Mouse (Mus musculus) frontal cortex, postnatal 25 days (tissue): ENCODE measurements around the gene Tor2a.

ENCODE experiments used
- DNase-seq, 2 experiments: peaks; one replicate each; pipeline ENCODE4 v3.0.0; 2022; ENCODE audit warnings: low spot score in 2 of 2

The Tor2a gene

DNA sequence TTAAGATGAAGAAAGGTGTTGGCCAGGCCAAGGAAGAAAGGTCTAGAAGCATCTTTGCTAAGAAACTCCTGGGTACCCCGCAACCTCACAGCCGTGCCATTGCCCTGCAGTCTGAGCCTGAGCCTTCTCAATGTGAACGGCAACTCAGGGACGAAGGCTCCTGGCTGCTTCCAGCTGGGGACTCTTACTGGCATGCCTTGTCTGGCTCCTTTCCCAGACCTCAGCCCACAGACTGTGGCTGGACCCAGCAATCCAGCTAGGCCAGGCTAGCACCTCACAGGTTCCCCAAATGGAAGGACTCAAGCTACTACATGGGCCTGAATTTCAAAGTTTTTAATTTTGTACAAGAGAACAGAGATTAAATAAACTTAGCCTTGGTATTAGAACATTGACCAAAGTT is 4.8 kb downstream of the Tor2a start:
- DNase-seq, result no peak

DNA sequence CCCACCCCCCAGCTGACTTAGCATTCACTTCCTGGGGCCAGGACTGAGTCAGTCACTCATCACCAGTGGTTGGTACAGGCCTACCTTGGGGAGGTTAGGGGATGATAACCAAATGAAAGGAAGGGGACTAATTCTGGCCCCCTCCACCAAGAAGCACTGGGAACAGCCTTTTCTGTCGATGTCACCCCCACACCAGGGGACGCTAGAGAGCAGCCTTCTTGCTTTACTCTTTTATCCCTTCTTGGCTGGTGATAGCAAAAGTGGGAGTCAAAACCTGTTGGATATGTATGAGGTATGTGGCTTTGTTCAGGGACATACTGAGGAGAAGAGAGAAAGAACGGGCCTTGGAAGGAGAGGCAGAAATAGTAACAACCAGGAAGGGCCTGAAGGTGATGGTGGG is 6.3 kb downstream of the Tor2a start:
- DNase-seq, result no peak

DNA sequence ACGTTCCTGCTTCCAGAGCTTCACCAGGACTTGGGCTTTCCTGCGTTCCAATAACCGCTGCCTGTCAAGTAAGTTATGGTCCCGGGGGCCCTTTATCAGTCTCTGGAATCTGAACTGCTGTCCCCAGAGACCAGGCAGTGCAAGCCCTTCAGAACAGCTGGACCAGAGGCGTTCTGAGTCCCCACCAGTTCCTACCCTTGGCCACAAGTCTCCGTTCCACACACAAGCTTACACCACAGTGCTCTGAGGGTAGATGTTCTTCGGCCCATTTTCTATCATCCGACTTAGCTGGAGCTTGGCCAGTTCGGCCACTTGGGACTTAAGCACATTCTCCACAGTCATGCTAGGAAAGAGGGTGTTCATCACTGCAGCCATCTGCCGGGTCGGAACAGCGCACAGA is 10.2 kb downstream of the Tor2a start:
- DNase-seq, result no peak

DNA sequence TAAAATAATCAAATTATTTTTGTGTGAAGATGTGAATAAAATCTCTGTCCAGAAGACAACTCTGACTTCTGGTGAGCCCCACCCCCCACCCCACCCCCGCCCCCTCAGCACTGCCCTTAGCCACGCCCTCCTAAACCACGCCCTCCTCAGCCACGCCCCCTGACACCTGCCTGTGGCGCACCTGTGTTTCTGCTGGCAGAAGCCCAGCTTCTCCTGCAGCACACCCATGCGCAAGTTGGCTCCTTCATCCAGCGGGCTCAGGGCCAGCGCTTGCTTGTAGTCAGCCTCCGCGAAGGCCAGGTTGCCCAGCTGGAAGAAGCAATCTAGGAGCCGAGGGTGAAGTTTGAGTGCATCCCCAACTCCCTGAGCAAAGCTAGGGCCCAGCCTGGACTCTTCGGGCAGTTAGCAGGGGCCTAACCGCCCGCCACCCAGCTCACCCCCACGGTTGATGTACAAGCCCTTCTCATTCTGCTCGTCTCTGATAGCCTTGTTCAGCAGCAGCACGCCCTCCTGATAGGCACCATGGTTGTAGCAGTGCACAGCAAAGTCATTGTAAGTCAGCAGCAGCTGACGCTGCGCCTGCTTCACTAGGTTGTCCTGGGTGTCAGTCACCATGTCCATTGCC is 11.7 kb downstream of the Tor2a start:
- no peak for DNase-seq

DNA sequence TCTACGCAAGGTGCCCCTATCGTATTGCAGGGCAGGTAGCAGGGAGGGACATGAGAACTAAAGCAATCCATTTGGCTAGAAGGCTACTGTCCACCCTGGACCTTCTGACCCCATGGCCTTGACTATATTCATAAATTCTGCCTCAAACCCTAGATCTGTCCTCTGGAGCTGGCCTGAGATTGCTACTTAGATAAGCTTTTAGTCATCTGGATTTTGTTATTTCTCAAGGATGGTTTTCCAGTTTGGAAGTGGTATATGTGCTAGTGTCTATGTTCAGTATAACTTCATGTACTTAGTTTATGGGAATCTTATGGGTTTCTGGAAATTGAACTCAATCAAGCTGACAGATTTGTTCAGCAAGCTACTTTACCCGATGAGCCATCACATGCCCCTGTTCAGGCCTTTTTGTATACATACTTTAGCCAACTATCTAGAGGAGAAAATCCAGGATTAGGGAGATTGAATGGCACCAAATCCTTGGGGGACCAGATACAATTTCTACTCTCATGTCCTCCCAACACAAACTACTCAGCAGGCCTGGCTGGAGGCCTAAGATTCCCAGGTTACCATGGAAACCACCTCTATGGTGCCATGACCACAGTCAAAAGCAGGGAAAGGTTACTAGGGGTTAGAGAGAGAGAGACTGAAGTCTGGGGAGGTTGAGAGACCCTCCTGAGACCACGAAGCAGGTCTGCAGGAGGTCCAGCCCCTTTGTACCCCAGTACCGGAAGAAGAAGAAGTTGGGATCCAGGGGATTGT is 12.5 kb downstream of the Tor2a start:
- DNase-seq, result no peak

DNA sequence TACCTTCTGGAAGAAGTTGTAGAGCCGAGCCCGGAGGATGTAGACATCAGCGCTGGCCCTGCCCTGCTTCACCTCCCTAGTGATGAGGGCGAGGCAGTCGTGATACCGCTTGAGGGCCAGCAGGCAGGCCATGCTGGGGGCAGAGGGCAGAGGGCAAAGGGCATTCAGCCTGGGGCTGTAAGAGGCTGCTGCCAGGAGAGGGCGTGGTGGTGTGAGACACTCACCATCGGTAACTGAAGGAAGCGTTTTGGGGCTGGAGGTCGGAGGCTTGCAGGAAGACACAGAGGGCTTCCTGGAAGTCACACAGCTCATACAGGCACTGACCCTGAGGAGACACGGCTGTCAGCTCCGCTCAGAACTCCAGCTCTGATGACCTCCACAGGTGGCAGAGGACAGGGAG is 14.9 kb downstream of the Tor2a start:
- DNase-seq, result no peak

DNA sequence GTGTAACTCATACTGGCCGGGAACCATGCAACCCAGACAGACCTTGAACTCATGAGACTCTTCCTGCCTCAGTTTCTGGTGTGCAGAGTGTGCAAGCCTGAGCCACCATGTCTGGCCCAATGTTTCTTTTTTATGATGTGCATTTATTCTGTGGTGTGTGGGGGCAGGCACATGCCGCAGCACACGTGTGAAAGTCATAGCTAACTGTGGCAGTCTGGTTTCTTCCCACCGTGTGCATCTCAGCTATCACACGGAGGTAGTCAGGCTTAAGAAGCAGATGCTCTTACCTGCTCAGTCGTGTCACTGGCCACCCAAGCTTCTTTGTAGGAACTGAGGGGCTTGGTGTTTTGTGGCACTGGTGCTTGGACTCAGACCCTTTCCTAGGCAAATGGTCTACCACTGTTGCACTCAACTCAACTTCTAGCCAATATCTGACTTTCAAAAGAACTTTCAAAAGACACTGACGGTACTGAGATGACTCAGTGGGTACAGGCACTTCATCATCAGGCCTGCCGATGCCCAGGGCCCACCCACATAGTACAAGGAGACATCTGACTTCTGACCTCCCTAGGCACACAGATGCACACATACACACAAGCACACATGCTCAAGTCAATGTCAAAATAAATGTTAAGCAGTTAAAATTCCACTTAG is 15.7 kb downstream of the Tor2a start:
- no peak for DNase-seq

DNA sequence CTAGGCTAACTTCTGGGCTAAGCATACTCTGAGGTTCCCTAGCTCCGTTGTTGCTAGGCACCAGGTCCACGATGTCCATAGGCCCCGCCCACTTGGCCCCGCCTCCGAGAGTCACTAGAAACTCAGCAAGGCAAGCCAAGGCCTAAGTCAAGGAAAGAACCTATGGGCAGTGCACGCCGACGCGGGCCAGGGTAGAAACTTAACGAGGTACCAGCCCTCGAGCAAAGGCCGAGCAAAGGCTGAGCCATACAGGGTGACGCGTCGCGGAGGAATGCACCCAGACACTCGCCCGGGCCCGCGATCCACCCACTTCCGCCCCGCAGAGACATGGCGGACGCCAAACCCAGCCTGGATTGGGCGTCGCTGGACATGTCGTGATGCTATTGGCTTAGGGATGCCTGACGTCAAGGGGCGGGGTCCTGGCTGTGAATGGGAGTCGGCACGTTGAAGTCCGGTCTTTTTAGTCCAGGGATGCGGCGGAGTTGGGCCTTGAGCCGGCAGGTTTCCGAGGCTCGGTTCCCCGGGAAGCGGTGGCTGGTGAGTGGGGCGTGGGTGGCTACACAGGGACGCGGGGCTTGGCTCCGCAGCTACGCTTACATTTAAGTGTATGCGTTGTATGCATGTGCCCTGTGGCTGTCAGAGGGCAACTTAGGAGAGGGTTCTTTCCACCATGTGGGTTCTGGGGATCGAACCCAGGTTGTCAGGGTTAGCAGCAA is 18.5 kb downstream of the Tor2a start, which contains the start of the genes Ttc16 and Ptrh1:
Ttc16 (minus strand) TSS at position 275 of the 716 bp plus-strand sequence.
Ptrh1 (plus strand) TSS at position 428 of the 716 bp plus-strand sequence.
- peak; percentile 92 to 95 for DNase-seq

DNA sequence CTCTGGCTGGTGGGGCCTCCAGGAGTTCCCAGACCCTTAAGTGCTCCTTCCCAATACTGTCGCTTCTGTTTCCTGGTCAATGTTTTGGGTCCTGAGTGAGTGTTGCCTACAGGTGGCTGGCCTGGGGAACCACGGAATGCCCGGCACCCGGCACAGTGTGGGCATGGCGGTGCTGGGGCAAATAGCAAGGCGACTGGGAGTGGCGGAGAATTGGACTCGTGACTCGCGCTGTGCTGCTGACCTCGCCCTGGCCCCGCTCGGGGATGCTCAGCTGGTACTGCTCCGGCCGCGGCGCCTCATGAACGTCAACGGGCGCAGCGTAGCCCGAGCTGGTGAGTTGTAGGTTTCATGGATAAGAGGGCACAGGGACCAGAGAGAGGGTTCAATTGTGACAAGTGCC is 19.2 kb downstream of the Tor2a start:
- DNase-seq, result no peak

DNA sequence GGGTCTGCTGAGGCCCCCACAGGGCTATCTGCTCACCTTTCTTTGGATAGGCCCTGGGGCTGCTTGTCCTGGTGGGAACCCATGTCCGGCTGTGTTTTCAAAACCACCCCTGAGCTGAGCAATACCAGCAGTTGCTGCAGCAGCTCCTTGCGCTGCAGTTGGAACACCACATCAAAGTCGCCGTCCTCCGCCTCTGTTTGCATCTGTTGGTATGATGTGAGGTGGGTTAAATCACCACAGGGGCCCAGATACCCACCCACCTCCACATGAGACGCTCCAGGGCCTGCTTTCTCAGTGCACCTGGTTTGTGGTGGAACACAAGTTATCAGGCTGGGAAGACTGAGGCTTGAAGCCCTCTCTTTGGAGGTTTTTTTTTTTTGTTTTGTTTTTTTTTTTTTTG is 21.0 kb downstream of the Tor2a start:
- no peak for DNase-seq

DNA sequence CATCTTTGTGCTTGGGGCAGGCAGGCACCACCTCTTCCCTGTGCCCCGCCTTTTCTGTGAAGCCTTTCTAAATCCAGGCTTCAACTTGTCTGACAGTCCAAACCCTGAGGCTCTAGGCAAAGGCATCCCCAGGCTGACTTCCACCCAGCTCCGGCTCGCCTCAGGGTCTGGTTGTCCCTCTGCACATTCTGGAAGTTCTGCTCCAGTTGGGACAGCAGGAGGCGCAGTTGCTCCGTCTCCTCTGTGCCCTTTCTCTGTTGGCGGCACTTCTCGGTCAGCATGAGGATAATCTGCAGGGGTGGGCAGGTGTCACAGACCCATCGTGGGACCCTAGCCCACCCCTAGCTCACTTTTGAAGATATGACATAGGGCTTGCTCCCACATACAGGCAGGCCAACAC is 22.1 kb downstream of the Tor2a start:
- peak; percentile 41 to 43 for DNase-seq

DNA sequence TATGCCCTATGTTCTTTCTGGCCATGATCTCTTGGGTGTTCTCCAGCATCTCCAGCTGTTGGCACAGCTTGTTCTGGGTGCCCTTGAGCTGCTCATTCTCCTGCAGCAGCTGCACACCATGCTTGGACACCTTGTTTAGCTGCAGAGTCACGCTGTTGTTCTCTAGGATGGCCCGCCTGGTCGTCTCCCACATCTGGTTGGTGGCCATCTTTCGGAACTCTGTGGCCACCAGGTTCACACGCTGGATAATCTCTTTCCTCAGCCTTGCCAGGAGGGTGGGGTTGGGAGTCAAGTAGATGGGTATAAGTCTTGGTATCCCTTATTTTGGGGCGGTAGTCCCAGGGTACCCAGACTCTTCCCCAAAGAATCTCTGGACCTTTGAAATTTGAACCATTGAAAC is 22.7 kb downstream of the Tor2a start:
- DNase-seq, result no peak

DNA sequence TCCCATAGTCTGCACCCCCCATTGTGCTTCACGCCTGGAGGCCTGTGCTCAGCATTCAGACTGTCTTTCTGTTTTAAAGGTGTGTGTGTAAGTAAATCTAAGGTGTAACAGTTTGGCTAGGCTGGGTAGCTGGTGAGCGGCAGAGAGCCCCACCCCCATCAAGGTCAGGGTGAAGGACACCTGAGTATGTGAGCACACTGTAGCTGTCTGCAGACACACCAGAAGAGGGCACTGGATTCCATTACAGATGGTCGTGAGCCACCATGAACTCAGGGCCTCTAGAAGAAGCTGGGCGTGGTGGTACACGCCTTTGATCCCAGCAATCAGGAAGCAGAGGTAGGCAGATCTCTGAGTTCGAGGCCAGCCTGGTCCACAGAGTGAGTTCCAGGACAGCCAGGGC is 24.7 kb downstream of the Tor2a start:
- no peak for DNase-seq

DNA sequence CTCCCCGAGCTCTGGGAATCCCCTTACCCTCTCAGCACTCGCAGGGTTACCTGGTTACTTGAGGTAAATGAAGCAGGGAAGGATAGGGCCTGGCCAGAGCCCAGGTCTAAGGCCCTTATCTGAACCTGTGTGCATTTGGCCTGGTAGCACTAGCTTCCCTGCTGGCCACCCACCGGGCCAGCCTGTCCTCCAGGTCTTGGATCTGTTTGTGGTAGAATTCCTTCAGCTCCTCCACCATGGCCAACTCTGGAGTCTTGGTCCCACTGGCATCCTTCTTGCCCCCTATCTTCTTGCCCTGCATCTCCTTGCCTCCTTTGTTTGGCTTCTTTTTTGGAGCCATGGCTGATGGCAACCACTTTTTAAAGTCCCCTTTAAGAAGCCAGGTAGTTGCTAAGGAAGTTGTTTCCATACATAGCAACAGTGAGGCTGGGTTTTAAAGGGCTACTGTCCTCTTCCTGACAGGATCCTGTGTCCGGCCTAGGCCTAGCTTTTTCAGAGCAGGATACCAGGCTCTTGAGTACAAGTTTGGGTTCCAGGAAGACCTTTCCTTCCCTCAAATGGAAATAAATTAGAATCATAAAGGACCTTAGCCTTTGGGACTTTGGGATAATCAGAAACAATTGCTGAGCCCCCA is 27.1 kb downstream of the Tor2a start, which contains the start of gene Cfap157:
Cfap157 (minus strand) TSS at position 381 of the 634 bp plus-strand sequence.
- DNase-seq, result no peak

DNA sequence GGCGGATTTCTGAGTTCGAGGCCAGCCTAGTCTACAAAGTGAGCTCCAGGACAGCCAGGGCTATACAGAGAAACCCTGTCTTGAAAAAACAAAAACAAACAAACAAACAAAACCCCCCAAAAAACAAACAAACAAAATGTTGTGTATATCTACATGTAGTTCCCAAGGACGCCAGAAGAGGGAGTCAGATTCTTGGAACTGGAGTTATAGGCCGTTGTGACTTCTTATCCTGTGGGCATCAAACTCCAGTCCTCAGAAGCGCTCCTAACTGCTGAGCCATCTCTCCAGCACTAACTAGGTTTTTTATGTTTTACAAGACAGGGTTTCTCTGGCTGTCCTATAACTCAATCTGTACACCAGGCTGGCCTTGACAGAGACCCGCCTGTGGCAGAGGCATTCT is 30.1 kb downstream of the Tor2a start:
- DNase-seq, result no peak

DNA sequence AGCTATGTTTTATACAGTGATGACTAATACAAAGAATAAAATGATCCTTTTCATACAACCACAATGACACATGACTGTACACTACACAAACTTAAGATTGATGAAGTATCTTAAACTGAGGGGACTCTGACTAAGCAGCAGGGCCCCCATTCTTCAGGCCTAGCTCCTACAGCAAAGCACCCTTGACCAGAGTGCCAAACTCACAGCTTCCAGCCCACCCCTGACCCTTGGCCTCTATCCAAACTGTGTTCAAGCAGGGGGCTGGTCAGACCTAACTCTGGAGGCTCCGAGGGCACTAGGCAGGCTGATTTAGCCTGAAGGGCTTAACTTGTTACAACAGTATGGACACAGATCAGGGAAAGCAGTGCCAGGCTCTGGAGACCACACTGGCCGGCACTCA is 31.5 kb downstream of the Tor2a start:
- no peak for DNase-seq

DNA sequence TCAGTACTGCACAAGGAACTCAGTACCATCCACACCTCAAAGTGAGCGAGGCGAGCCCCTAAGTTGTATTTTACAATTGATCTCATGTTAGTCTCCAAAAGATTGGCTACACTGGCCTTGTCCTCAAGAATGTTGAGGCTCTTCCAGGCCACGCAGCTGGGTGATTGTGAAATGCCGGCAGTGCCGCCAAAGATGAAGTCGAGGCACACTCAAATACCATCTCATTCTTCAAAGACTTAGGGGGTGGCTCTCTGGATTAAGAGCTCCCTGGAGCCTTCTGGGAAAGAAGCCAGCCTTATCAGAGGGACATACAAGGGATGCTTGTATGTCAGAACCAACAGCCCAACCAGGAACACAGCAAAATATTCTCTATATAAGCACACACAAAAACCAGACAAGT is 34.3 kb downstream of the Tor2a start:
- DNase-seq, result no peak

DNA sequence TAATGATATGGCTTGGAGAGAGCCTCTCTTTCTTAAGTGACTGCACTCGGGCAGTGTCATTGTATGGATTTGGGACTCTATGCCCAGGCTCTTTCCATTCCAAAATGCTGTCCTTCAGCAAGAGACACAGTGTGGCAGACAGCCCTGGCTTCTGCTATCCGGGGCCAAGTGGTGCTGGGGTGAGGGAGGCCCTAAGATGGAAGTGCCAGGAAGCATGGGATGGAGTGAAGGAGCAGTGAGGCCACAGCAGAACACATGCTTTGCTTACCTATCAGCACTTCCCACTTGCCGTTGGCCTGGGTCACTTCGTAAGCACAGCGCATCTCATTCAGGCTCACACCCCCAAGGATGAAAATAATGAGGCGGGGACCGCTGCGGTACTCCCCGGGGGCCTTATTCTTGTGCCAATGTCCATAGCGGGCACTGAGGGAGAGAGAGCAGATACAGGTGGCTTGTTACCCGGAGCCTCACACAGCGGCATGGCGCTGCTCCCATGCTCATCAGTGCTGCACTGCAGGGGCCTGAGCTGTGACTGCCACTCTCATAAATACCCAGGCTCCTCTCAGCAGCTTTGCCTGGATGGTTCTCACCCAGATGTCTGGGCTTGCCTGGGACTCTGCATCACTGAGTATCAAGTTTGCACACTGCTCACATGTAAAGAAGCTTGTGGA is 38.8 kb downstream of the Tor2a start:
- DNase-seq, result no peak

DNA sequence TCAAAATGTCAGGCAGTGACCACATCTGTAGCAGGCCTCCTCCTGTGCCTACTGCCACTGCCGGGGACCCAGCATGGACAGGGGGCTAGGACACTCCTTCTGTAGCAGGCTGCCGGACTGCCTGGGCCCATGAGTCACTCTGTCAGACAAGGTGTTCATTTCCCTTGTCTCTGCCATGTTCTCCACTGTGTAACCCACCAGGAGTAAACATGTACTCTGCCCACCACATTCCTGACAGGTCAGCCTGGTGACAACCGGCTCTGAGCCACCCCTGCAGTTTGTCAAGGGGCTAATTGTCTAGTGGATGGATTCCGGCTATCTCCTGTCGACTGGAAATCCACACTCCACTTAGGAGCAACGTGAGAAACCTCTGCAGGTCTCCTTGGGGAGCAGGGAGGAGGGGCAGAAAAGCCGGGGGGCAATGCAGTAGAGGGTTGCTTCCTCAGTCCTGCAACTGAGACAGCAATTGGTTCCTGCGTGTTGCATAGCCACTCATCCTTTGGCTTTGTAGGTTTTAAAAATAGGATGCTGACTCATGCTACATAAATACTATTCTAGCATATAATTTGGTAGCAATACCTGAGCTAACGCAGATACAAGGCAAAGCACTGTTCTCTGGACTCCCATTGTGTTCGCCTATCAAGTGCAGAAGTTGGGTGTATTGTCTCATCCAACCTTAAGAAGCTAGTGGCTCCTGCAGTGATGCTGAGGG is 41.4 kb downstream of the Tor2a start:
- DNase-seq, result no peak

DNA sequence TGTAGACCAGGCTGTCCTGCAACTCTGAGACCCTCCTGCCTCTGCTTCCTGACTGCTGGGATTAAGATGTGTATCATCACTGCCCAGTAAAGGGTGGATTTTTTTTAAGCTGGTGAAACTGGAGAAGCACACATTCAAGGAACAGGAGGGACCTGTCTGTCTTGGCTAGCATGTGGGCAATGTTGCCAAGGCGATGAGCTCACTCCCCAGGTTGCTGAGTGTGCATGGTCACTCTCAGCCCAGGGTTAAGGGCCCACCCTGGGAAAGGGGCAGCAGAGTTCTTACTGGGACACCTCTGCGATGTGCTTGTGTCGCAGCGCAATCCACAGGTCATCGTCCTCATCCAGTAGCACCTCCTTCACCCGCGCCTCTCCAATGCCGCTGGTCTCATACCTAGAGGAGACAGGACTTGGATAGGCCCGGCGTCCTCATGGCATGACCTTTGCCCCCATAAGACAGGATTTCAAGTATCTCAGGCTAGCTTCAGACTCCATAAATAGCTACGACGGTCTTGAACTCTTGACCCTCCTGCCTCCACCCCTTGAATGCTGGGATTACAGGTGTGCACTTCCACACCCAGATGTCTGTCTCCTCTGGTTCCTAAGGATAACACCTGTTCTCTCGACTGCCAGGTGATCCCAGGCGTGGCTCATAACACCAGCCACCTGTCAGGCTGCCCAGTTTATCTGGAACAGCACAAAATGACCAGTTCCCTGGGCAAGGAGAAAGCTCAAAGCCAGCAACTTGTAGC is 52.0 kb downstream of the Tor2a start:
- DNase-seq, result no peak
